Mouse (Mus musculus): ENCODE measurements at regions not wholly inside any gene's neighbourhood (a gene's known extent, or its start where the extent isn't known, plus 50 kb on each side); places are given as distances from the start of the nearest gene placed in this dataset.

GRCm38 (mm10) chr4:27049226-27049625, 702.5 kb upstream of the Manea start:
- TF ChIP-seq CTCF (IDR thresholded peaks at IDR 0.05; ENCODE audit: low read depth, low read length) = no peak
- TF ChIP-seq POLR2A (IDR thresholded peaks at IDR 0.05; ENCODE audit: insufficient read depth, low read length) = no peak
- TF ChIP-seq EP300 (IDR thresholded peaks at IDR 0.05; ENCODE audit: insufficient read depth, low read depth, low read length) = no peak
